ENCODE assay signal across 13 mouse cellular contexts in the genomic region with DNA sequence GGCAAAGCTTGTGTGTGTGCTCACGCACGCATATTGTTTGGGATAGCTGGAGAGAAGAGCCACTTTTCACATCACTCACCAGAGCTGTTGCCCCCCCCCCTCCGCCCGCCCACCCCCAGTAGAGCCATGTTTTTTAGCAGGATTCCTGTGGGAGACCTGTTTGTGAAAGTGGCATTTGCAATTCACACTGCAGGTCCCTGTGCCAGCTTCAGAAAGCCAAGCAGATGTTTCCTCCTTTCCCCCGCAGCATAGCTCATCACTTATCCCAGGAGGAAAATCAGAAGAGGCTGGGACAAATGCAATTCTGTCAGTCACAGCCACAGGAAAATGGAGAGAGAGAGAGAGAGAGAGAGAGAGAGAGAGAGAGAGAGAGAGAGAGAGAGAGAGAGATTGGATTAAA.
DNase-seq lines count a peak whose midpoint lies in the region; ATAC-seq and TF ChIP-seq lines count a peak whose summit lies in the region.
"Had no signal": no experiment of that assay in that cellular context is flagged by ENCODE, and none has a peak within 500 bp of the region (broad histone marks: within the 10 kb centered on the region; RNA-seq: fewer than 3 reads in every experiment).

No protein-coding gene starts in this region.

- no peak overlapping the region; the same call in 1 of the 2 replicates for H3K4me3 ChIP-seq in lung, postnatal 0 days (ENCODE audit: low read depth, low read length)
- H3K4me3 ChIP-seq in hindbrain, embryonic 14.5 days (replicated peaks; ENCODE audit: low read length): no peak overlapping the region
- H3K4me3 ChIP-seq: left cerebral cortex, adult 2 months; liver, embryonic 15.5 days had no signal

- no peak overlapping the region for H3K9ac ChIP-seq in lung, postnatal 0 days (replicated peaks; ENCODE audit: low read depth)
- peak overlapping the region; percentile 38 for H3K9ac ChIP-seq in hindbrain, embryonic 14.5 days
- H3K9ac ChIP-seq: liver, embryonic 15.5 days had no signal

- TF ChIP-seq CTCF in lung, postnatal 0 days (IDR thresholded peaks at IDR 0.05): no peak

- H3K4me1 ChIP-seq in lung, postnatal 0 days (ENCODE audit: insufficient read depth, low read depth, low read length): no peaks in the 10 kb centered on the region
- H3K4me1 ChIP-seq in hindbrain, embryonic 14.5 days (replicated peaks; ENCODE audit: control insufficient read depth, insufficient read depth, low read length): peaks cover 31% of the 10 kb centered on the region
- H3K4me1 ChIP-seq: liver, embryonic 15.5 days had no signal

- no peak for TF ChIP-seq EP300 in lung, postnatal 0 days (IDR thresholded peaks at IDR 0.05)

- 0 out of 2 replicates have a peak overlapping the region, but pooled peaks have one; percentile 6 for H3K4me2 ChIP-seq in lung, postnatal 0 days (replicated peaks; ENCODE audit: low read depth, low read length)
- H3K4me2 ChIP-seq in hindbrain, embryonic 14.5 days (replicated peaks): peak overlapping the region; percentile 31
- H3K4me2 ChIP-seq: liver, embryonic 15.5 days had no signal

- WGBS in lung, postnatal 0 days: 33% methylated on average over 5 of the region's 5 CpGs
- 22% methylated on average over 5 of the region's 5 CpGs for WGBS in hindbrain, embryonic 14.5 days

- ATAC-seq in frontal cortex, adult (ENCODE audit: low TSS enrichment): peak; percentile 59; the same call in 1 of the 2 replicates
- ATAC-seq in lung, postnatal 0 days: no peak
- no peak for ATAC-seq in hindbrain, embryonic 14.5 days (ENCODE audit: low FRiP score)
- ATAC-seq: activated CD4-positive, CD25-positive, alpha-beta regulatory T cell, adult 4 months had no signal

- H3K27ac ChIP-seq in lung, postnatal 0 days (ENCODE audit: low read length): no peak overlapping the region
- H3K27ac ChIP-seq in hindbrain, embryonic 14.5 days: peak overlapping the region; percentile 80
- H3K27ac ChIP-seq: left cerebral cortex, adult 2 months; liver, embryonic 15.5 days had no signal

- no peaks in the 10 kb centered on the region for H3K9me3 ChIP-seq in lung, postnatal 0 days (ENCODE audit: low read length)
- H3K9me3 ChIP-seq in hindbrain, embryonic 14.5 days (ENCODE audit: control insufficient read depth, low read length): no peaks in the 10 kb centered on the region
- H3K9me3 ChIP-seq: liver, embryonic 15.5 days had no signal

- no peaks in the 10 kb centered on the region for H3K27me3 ChIP-seq in lung, postnatal 0 days (replicated peaks; ENCODE audit: insufficient read depth, low read length)
- H3K27me3 ChIP-seq in hindbrain, embryonic 14.5 days (ENCODE audit: control insufficient read depth, insufficient read depth, low read length): no peaks in the 10 kb centered on the region

- no peaks in the 10 kb centered on the region for H3K36me3 ChIP-seq in lung, postnatal 0 days (ENCODE audit: insufficient read depth, low read length)
- H3K36me3 ChIP-seq in hindbrain, embryonic 14.5 days (replicated peaks; ENCODE audit: control insufficient read depth, insufficient read depth): no peaks in the 10 kb centered on the region
- H3K36me3 ChIP-seq: liver, embryonic 15.5 days had no signal

- no peak for DNase-seq in frontal cortex, postnatal 14 days (ENCODE audit: low spot score in 2 of 2)
- no peak for DNase-seq in lung, postnatal 0 days (ENCODE audit: low spot score)
- no peak for DNase-seq in lung, adult 18-20 months
- DNase-seq in hindbrain, embryonic 14.5 days (ENCODE audit: low spot score): no peak
- peak; percentile 41 for DNase-seq in mesoderm, embryonic 11.5 days (ENCODE audit: low read depth, low spot score)
- DNase-seq in ovary, postnatal 10 days (ENCODE audit: low spot score): no peak
- no peak for DNase-seq in adrenal gland, postnatal 25 days
- DNase-seq: cerebellum, postnatal 25 days; gastrocnemius, postnatal 10 days had no signal
